Mouse (Mus musculus) spleen, adult 2 months (tissue): ENCODE measurements around the gene Mllt1.

Experiments used
- CTCF ChIP-seq: fragments of 200-500 bp; IDR thresholded peaks from 2 replicates; pipeline ENCODE4 v1.5.1; 2011; ENCODE audit warnings: mild to moderate bottlenecking, inconsistent platforms; ENCODE audit not compliant: insufficient read depth, insufficient read length, insufficient replicate concordance; ENCODE audit errors: extremely low read depth
- POLR2A ChIP-seq: fragments of 200-500 bp; IDR thresholded peaks from 2 replicates; pipeline ENCODE4 v1.6.1; 2011; ENCODE audit warnings: low read depth, low read length, inconsistent platforms

GRCm38 (mm10) chr17:56934545-56935330, 477 bp downstream of the Mllt1 start:
- TF ChIP-seq CTCF (no peak), POLR2A (no peak)
